Mouse (Mus musculus): ENCODE results near the gene Rybp. TPM values are rescaled to one million over a fixed set of nuclear protein-coding genes. Genes with fewer than 3 reads are reported as not detected.
A peak's percentile ranks its signal among the peaks of the same experiment; 100 is the strongest.

Gene Rybp
- polyA plus RNA-seq, 1 experiment from 2014 or later = 17.9 TPM

GRCm38 (mm10) chr6:100215809-100216208 is 71.5 kb downstream of the Rybp start:
- no peaks in the 10 kb centered on the region for H3K9me3 ChIP-seq
- no peak overlapping the region for H3K9ac ChIP-seq
- no peak overlapping the region for H3K4me2 ChIP-seq
- H3K4me3 ChIP-seq = no peak overlapping the region
- 0 out of 2 replicates have a peak overlapping the region, but pooled peaks have one; percentile 8 for H3K27ac ChIP-seq (replicated peaks)
- peaks cover 27% of the 10 kb centered on the region for H3K4me1 ChIP-seq (replicated peaks)
- ATAC-seq (ENCODE audit: low FRiP score, low read depth) = no peak
- no peaks in the 10 kb centered on the region for H3K36me3 ChIP-seq
- peaks cover 10% of the 10 kb centered on the region for H3K27me3 ChIP-seq
- 73% methylated on average over 6 of the region's 6 CpGs for WGBS

GRCm38 (mm10) chr6:100214132-100214913 is 73.0 kb downstream of the Rybp start:
- no peak for ATAC-seq (ENCODE audit: low FRiP score, low read depth)
- H3K4me2 ChIP-seq = no peak overlapping the region; the same call in 1 of the 2 replicates
- no peaks in the 10 kb centered on the region for H3K36me3 ChIP-seq
- no peak overlapping the region for H3K9ac ChIP-seq
- no peaks in the 10 kb centered on the region for H3K9me3 ChIP-seq
- H3K4me3 ChIP-seq = no peak overlapping the region
- H3K27ac ChIP-seq (replicated peaks) = peak overlapping the region; percentile 40; the same call in 1 of the 2 replicates
- H3K4me1 ChIP-seq (replicated peaks) = peaks cover 23% of the 10 kb centered on the region
- H3K27me3 ChIP-seq = peaks cover 13% of the 10 kb centered on the region
- 63% methylated on average over 12 of the region's 13 CpGs for WGBS

GRCm38 (mm10) chr6:100213596-100213995 is 73.7 kb downstream of the Rybp start:
- Histone ChIP-seq H3K9ac (no peak overlapping the region), H3K4me1 (replicated peaks) (peaks cover 15% of the 10 kb centered on the region), H3K9me3 (no peaks in the 10 kb centered on the region), H3K4me3 (no peak overlapping the region), H3K27ac (replicated peaks) (no peak overlapping the region), H3K36me3 (no peaks in the 10 kb centered on the region), H3K27me3 (peaks cover 18% of the 10 kb centered on the region), H3K4me2 (no peak overlapping the region)
- 66% methylated on average over 9 of the region's 9 CpGs for WGBS
- ATAC-seq (ENCODE audit: low FRiP score, low read depth) = no peak

- Histone ChIP-seq H3K4me2 (no peak overlapping the region), H3K9ac (no peak overlapping the region), H3K4me1 (replicated peaks) (peaks cover 9% of the 10 kb centered on the region), H3K4me3 (no peak overlapping the region), H3K27me3 (peaks cover 26% of the 10 kb centered on the region), H3K9me3 (no peaks in the 10 kb centered on the region), H3K27ac (replicated peaks) (no peak overlapping the region), H3K36me3 (no peaks in the 10 kb centered on the region)
- 16% methylated on average over 7 of the region's 7 CpGs for WGBS
- no peak; the same call in 1 of the 2 replicates for ATAC-seq (ENCODE audit: low FRiP score, low read depth)
These were observed 74.5 kb downstream of the Rybp start for GRCm38 (mm10) chr6:100212820-100213219.

GRCm38 (mm10) chr6:100211646-100212045 is 75.6 kb downstream of the Rybp start:
- 89% methylated on average over 3 of the region's 3 CpGs for WGBS
- no peak overlapping the region for H3K4me3 ChIP-seq
- H3K9me3 ChIP-seq = no peaks in the 10 kb centered on the region
- peaks cover 19% of the 10 kb centered on the region for H3K4me1 ChIP-seq (replicated peaks)
- H3K9ac ChIP-seq = no peak overlapping the region
- no peak overlapping the region for H3K4me2 ChIP-seq
- ATAC-seq (ENCODE audit: low FRiP score, low read depth) = no peak
- H3K27me3 ChIP-seq = peaks cover 26% of the 10 kb centered on the region
- no peaks in the 10 kb centered on the region for H3K36me3 ChIP-seq
- H3K27ac ChIP-seq (replicated peaks) = no peak overlapping the region

GRCm38 (mm10) chr6:100210517-100210916 is 76.8 kb downstream of the Rybp start:
- H3K4me2 ChIP-seq = no peak overlapping the region
- H3K9me3 ChIP-seq = no peaks in the 10 kb centered on the region
- H3K9ac ChIP-seq = no peak overlapping the region
- H3K4me3 ChIP-seq = no peak overlapping the region
- H3K4me1 ChIP-seq (replicated peaks) = peaks cover 26% of the 10 kb centered on the region
- no peak overlapping the region for H3K27ac ChIP-seq (replicated peaks)
- peaks cover 27% of the 10 kb centered on the region for H3K27me3 ChIP-seq
- no peak for ATAC-seq (ENCODE audit: low FRiP score, low read depth)
- no peaks in the 10 kb centered on the region for H3K36me3 ChIP-seq
- WGBS = 88% methylated on average over 1 of the region's 1 CpGs

- Histone ChIP-seq H3K27me3 (peaks cover 25% of the 10 kb centered on the region), H3K4me3 (no peak overlapping the region), H3K4me2 (peak overlapping the region; percentile 30), H3K4me1 (replicated peaks) (peaks cover 30% of the 10 kb centered on the region), H3K27ac (replicated peaks) (no peak overlapping the region), H3K9me3 (no peaks in the 10 kb centered on the region), H3K9ac (no peak overlapping the region), H3K36me3 (no peaks in the 10 kb centered on the region)
- peak; percentile 84 for ATAC-seq (ENCODE audit: low FRiP score, low read depth)
- 1% methylated on average over 14 of the region's 14 CpGs for WGBS
These were observed 80.5 kb downstream of the Rybp start for GRCm38 (mm10) chr6:100206741-100207275.

- H3K4me2 ChIP-seq = no peak overlapping the region
- H3K9me3 ChIP-seq = no peaks in the 10 kb centered on the region
- H3K27me3 ChIP-seq = peaks cover 25% of the 10 kb centered on the region
- ATAC-seq (ENCODE audit: low FRiP score, low read depth) = no peak
- H3K4me3 ChIP-seq = no peak overlapping the region
- peaks cover 30% of the 10 kb centered on the region for H3K4me1 ChIP-seq (replicated peaks)
- H3K36me3 ChIP-seq = no peaks in the 10 kb centered on the region
- H3K9ac ChIP-seq = no peak overlapping the region
- H3K27ac ChIP-seq (replicated peaks) = no peak overlapping the region
- 39% methylated on average over 1 of the region's 1 CpGs for WGBS
These were observed 81.0 kb downstream of the Rybp start for GRCm38 (mm10) chr6:100206261-100206660.

- ATAC-seq (ENCODE audit: low FRiP score, low read depth) = no peak
- Histone ChIP-seq H3K36me3 (no peaks in the 10 kb centered on the region), H3K27ac (replicated peaks) (no peak overlapping the region), H3K4me3 (no peak overlapping the region), H3K9me3 (no peaks in the 10 kb centered on the region), H3K9ac (no peak overlapping the region), H3K4me1 (replicated peaks) (peaks cover 30% of the 10 kb centered on the region), H3K4me2 (no peak overlapping the region), H3K27me3 (peaks cover 20% of the 10 kb centered on the region)
- WGBS = 17% methylated on average over 7 of the region's 7 CpGs
These were observed 82.8 kb downstream of the Rybp start for GRCm38 (mm10) chr6:100204436-100204835.

GRCm38 (mm10) chr6:100203492-100203891 is 83.8 kb downstream of the Rybp start:
- no peaks in the 10 kb centered on the region for H3K36me3 ChIP-seq
- H3K4me1 ChIP-seq (replicated peaks) = peaks cover 30% of the 10 kb centered on the region
- no peak overlapping the region for H3K9ac ChIP-seq
- H3K9me3 ChIP-seq = no peaks in the 10 kb centered on the region
- ATAC-seq (ENCODE audit: low FRiP score, low read depth) = peak; percentile 5; the same call in 1 of the 2 replicates
- H3K27me3 ChIP-seq = peaks cover 13% of the 10 kb centered on the region
- H3K27ac ChIP-seq (replicated peaks) = no peak overlapping the region
- WGBS = 11% methylated on average over 3 of the region's 3 CpGs
- no peak overlapping the region for H3K4me3 ChIP-seq
- no peak overlapping the region for H3K4me2 ChIP-seq

GRCm38 (mm10) chr6:100202091-100202490 is 85.2 kb downstream of the Rybp start:
- peaks cover 35% of the 10 kb centered on the region for H3K4me1 ChIP-seq (replicated peaks)
- H3K4me2 ChIP-seq = no peak overlapping the region
- no peaks in the 10 kb centered on the region for H3K36me3 ChIP-seq
- 77% methylated on average over 1 of the region's 1 CpGs for WGBS
- no peak overlapping the region for H3K27ac ChIP-seq (replicated peaks)
- no peak overlapping the region for H3K4me3 ChIP-seq
- H3K9me3 ChIP-seq = no peaks in the 10 kb centered on the region
- no peak for ATAC-seq (ENCODE audit: low FRiP score, low read depth)
- no peak overlapping the region for H3K9ac ChIP-seq
- H3K27me3 ChIP-seq = peaks cover 6% of the 10 kb centered on the region; the same call in 1 of the 2 replicates

- Histone ChIP-seq H3K27me3 (no peaks in the 10 kb centered on the region), H3K4me2 (no peak overlapping the region), H3K9me3 (no peaks in the 10 kb centered on the region), H3K9ac (no peak overlapping the region), H3K4me1 (replicated peaks) (peaks cover 25% of the 10 kb centered on the region), H3K27ac (replicated peaks) (peak overlapping the region; percentile 22; the same call in 1 of the 2 replicates), H3K4me3 (no peak overlapping the region), H3K36me3 (no peaks in the 10 kb centered on the region)
- WGBS = 23% methylated on average over 5 of the region's 5 CpGs
- ATAC-seq (ENCODE audit: low FRiP score, low read depth) = peak; percentile 65
These were observed 90.2 kb downstream of the Rybp start for GRCm38 (mm10) chr6:100197102-100197501.

Measured in hindbrain, embryonic 15.5 days (tissue).